Mouse (Mus musculus) intestine, postnatal 0 days (tissue): ENCODE measurements around the gene Cfap77. TPM values are rescaled to one million over a fixed set of nuclear protein-coding genes. Genes with fewer than 3 reads are reported as not detected.

ENCODE experiments used
- ATAC-seq: fragments of 200-750 bp; cut with Nextera tagmentation; 2 replicates; pipeline ENCODE4 v1.8.0; 2017; ENCODE audit warnings: mild to moderate bottlenecking, moderate TSS enrichment, moderate library complexity
- H3K27ac ChIP-seq: fragments of 300-500 bp; sonication (generic); 2 replicates; pipeline ENCODE4 v1.5.1; 2014; ENCODE audit warnings: mild to moderate bottlenecking, low read depth, low read length, moderate library complexity
- H3K27me3 ChIP-seq: fragments of 300-500 bp; sonication (generic); replicated peaks from 2 replicates; pipeline ENCODE4 v1.6.1; 2014; ENCODE audit warnings: low read length, mixed read lengths; ENCODE audit not compliant: control insufficient read depth, insufficient read depth
- H3K36me3 ChIP-seq: fragments of 300-500 bp; sonication (generic); 2 replicates; pipeline ENCODE4 v1.6.1; 2014; ENCODE audit warnings: mild to moderate bottlenecking, moderate library complexity; ENCODE audit not compliant: control insufficient read depth, insufficient read depth
- H3K4me1 ChIP-seq: fragments of 300-500 bp; sonication (generic); replicated peaks from 2 replicates; pipeline ENCODE4 v1.6.1; 2014; ENCODE audit warnings: antibody characterized with exemption, low read length, mixed read lengths; ENCODE audit not compliant: control insufficient read depth, insufficient read depth
- H3K4me2 ChIP-seq: fragments of 300-500 bp; sonication (generic); replicated peaks from 2 replicates; pipeline ENCODE4 v1.6.1; 2014; ENCODE audit warnings: low read depth, mild to moderate bottlenecking, moderate library complexity
- H3K4me3 ChIP-seq: fragments of 300-500 bp; sonication (generic); 2 replicates; pipeline ENCODE4 v1.5.1; 2014; ENCODE audit warnings: low read depth, low read length
- H3K9ac ChIP-seq: fragments of 300-500 bp; sonication (generic); 2 replicates; pipeline ENCODE4 v1.6.1; 2014; ENCODE audit warnings: mild to moderate bottlenecking, low read depth, low read length
- H3K9me3 ChIP-seq: fragments of 300-500 bp; sonication (generic); 2 replicates; pipeline ENCODE4 v1.6.1; 2016; ENCODE audit warnings: mixed run types; ENCODE audit not compliant: control insufficient read depth
- CTCF ChIP-seq: sonication (generic); IDR thresholded peaks from 2 replicates; pipeline ENCODE4 v1.5.1; 2016; ENCODE audit warnings: low read depth, mild to moderate bottlenecking, control low read depth, antibody characterized with exemption, moderate library complexity
- WGBS: fragments of 180-500 bp; shearing (Covaris S2); extraction: QIAGEN DNeasy Blood & Tissue Kit; methylation state at CpG from one replicate; pipeline ENCODE4 v1.1.7; 2014; 5-methylcytosine and 5-hydroxymethylcytosine counted together
- polyA plus RNA-seq: library from polyadenylated mRNA; unstranded; fragments of >200 nt; fragmentation: Nextera tagmentation; extraction: Ambion mirVana; gene quantifications from 2 replicates; pipeline ENCODE4 v1.2.1, GENCODE M21; 2015

The Cfap77 gene
- polyA plus RNA-seq, 1 experiment from 2014 or later: 0.08 TPM

DNA sequence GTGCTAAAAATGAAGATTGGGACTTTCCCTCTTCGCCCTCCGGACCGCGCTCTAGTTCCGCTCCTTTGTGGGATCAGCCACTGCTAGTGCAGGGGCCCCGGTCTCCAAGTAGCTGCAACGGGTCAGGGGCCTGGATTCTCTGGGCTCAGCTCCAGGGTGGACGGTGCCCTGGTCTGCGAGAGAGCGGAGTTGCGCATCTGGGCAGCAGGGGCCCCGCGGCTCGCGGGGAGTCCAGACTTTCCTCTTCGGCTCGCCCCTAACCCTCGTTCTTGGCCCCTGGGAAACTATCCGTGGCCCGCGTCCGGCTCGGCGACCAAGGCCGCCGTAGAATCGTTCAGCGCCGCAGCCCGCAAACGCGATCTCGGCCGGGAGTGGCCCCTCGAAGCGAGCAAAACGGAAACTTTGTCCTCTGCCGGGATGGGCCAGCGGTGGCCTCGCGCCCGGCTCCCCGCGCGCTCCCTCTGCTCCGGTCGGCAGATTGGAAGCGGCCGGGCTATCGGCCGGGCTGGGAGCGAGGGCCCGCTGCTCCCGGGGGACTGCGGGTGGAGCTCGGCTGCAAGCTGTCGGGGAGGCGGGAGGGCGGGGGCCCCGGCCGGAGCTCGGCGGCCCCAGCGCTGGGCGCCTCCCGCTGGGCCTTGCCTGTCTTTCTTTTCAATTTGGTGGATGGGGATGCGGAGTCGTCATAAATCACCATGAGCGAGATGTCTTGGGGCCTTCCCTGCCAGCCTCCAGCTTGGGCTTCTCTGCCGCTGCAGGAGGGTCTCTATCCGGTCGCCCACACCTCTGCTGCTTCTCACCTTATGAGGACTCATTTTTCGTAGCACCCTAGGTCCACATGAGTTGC, 137.1 kb downstream of the Cfap77 start:
- Histone ChIP-seq H3K4me1 (no peaks in the 10 kb centered on the region), H3K27ac (no peak overlapping the region), H3K4me3 (peak overlapping the region; percentile 27), H3K9me3 (no peaks in the 10 kb centered on the region), H3K27me3 (peaks cover 80% of the 10 kb centered on the region), H3K36me3 (no peaks in the 10 kb centered on the region), H3K4me2 (peak overlapping the region; percentile 48), H3K9ac (no peak overlapping the region)
- no peak for ATAC-seq
- no peak for TF ChIP-seq CTCF
- 1% methylated on average over 71 of the region's 73 CpGs for WGBS

- Histone ChIP-seq H3K9ac (no peak overlapping the region), H3K4me1 (no peaks in the 10 kb centered on the region), H3K27me3 (peaks cover 86% of the 10 kb centered on the region), H3K4me2 (no peak overlapping the region), H3K27ac (no peak overlapping the region), H3K4me3 (no peak overlapping the region; the same call in 1 of the 2 replicates), H3K9me3 (no peaks in the 10 kb centered on the region), H3K36me3 (no peaks in the 10 kb centered on the region)
- no peak for TF ChIP-seq CTCF
- ATAC-seq: no peak
- 12% methylated on average over 11 of the region's 11 CpGs for WGBS
These were observed 137.7 kb downstream of the Cfap77 start for GRCm38 (mm10) chr2:28917156-28917517.

GRCm38 (mm10) chr2:28916513-28916865, 138.4 kb downstream of the Cfap77 start, which contains the start of gene Barhl1:
Gene Barhl1 (minus strand): TSS chr2:28916668.
- no peak for ATAC-seq
- no peak for TF ChIP-seq CTCF
- no peaks in the 10 kb centered on the region for H3K4me1 ChIP-seq
- peaks cover 91% of the 10 kb centered on the region for H3K27me3 ChIP-seq
- peak within 1 kb of the TSS; percentile 27 for H3K4me3 ChIP-seq
- 4% methylated on average over 18 of the region's 18 CpGs for WGBS
- no peak within 1 kb of the TSS for H3K27ac ChIP-seq
- H3K9ac ChIP-seq: no peak within 1 kb of the TSS
- H3K36me3 ChIP-seq: no peaks in the 10 kb centered on the region
- no peaks in the 10 kb centered on the region for H3K9me3 ChIP-seq
- peak within 1 kb of the TSS; percentile 48 for H3K4me2 ChIP-seq

- no peak overlapping the region for H3K9ac ChIP-seq
- H3K36me3 ChIP-seq: no peaks in the 10 kb centered on the region
- TF ChIP-seq CTCF: no peak
- no peaks in the 10 kb centered on the region for H3K9me3 ChIP-seq
- WGBS: under 1% methylated on average over 49 of the region's 50 CpGs
- no peaks in the 10 kb centered on the region for H3K4me1 ChIP-seq
- H3K27ac ChIP-seq: no peak overlapping the region
- 0 out of 2 replicates have a peak overlapping the region, but pooled peaks have one; percentile 24 for H3K4me2 ChIP-seq
- ATAC-seq: peak; percentile 76
- peak overlapping the region; percentile 0; the same call in 1 of the 2 replicates for H3K4me3 ChIP-seq
- H3K27me3 ChIP-seq: peaks cover 92% of the 10 kb centered on the region
These were observed 138.9 kb downstream of the Cfap77 start for GRCm38 (mm10) chr2:28915768-28916512.

GRCm38 (mm10) chr2:28915104-28915738, 139.6 kb downstream of the Cfap77 start:
- H3K27me3 ChIP-seq: peaks cover 95% of the 10 kb centered on the region

GRCm38 (mm10) chr2:28914121-28914520, 140.7 kb downstream of the Cfap77 start:
- Histone ChIP-seq H3K4me1 (no peaks in the 10 kb centered on the region), H3K9me3 (no peaks in the 10 kb centered on the region), H3K9ac (no peak overlapping the region), H3K4me3 (no peak overlapping the region), H3K36me3 (no peaks in the 10 kb centered on the region), H3K27ac (no peak overlapping the region), H3K4me2 (no peak overlapping the region), H3K27me3 (peaks cover 97% of the 10 kb centered on the region)
- 23% methylated on average over 2 of the region's 2 CpGs for WGBS
- ATAC-seq: no peak
- no peak for TF ChIP-seq CTCF

More at GRCm38 (mm10) chr2:28915104-28915738, 139.6 kb downstream of the Cfap77 start:
- H3K9ac ChIP-seq: no peak overlapping the region
- ATAC-seq: no peak
- no peak for TF ChIP-seq CTCF
- no peak overlapping the region for H3K27ac ChIP-seq
- no peaks in the 10 kb centered on the region for H3K4me1 ChIP-seq
- 8% methylated on average over 22 of the region's 22 CpGs for WGBS
- H3K4me3 ChIP-seq: no peak overlapping the region
- H3K36me3 ChIP-seq: no peaks in the 10 kb centered on the region
- no peak overlapping the region for H3K4me2 ChIP-seq
- H3K9me3 ChIP-seq: no peaks in the 10 kb centered on the region
